Mouse (Mus musculus): ENCODE measurements around the gene 5730596B20Rik. TPM values are rescaled to one million over a fixed set of nuclear protein-coding genes. Genes with fewer than 3 reads are reported as not detected.

5730596B20Rik gene
- total RNA-seq, 2 experiments from 2014 or later, result not detected

- no peak for ATAC-seq (replicated peaks; ENCODE audit: poor library complexity, severe bottlenecking)
Measured at GRCm38 (mm10) chr6:52220003-52220864, 42.9 kb downstream of the 5730596B20Rik start.

DNA sequence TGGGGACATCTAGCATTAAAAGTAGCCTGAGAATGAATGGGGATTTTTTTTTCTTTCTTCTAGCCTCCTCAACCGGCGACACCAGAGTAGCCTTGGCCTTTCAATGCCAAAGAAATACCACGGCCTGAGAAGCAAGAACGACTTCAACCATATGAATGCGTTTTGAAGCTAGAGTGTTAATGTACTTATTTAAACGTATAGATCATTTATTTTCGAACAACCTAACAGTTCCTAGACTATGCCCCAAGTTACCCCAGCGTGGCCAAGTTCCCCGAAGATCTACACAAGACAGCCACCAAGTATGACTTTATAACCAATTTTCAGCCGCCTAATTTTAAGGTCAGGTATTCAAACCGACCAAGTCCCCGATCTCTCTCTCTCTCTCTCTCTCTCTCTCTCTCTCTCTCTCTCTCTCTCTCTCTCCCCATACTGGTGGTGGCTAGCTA lies 43.6 kb downstream of the 5730596B20Rik start:
- ATAC-seq (replicated peaks; ENCODE audit: poor library complexity, severe bottlenecking), result no peak

DNA sequence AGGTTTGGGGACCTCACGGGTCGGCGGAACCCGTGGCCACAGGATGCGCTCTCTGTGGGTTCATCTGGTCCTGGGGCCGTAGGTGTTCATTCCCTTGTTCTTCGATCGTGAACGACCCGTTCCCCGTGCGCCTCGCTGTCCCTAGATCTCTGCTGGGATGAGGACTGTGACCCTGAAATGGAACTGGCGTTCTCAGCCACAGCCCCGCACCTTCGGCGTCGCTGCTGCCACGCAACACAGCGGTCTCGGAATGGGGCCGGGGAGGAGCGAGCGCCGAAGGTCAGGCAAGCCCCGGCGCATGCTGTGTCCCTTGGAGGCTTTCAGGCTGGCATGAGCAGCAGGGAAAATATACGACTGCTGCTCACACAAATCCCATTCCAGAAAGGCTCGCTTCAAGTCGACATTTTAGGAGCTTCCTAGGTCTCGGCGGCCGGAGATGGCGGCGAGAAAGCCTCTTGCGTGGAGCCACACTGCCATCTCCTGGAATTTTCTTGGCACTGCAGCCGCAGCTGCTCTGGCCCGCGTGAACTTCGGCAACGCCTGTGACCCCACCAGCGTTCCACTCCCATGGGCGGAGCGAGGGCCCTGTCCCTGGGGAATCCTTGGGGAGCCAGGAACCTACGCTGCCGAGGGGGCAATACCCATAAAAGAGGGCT lies 44.2 kb downstream of the 5730596B20Rik start, which contains the start of gene Hoxa7:
TSS of gene Hoxa7 (minus strand) at position 518 of the 656 bp plus-strand sequence.
- peak; percentile 60 for ATAC-seq (replicated peaks; ENCODE audit: poor library complexity, severe bottlenecking)

GRCm38 (mm10) chr6:52221993-52222685 lies 44.8 kb downstream of the 5730596B20Rik start:
- ATAC-seq (replicated peaks; ENCODE audit: poor library complexity, severe bottlenecking), result no peak

DNA sequence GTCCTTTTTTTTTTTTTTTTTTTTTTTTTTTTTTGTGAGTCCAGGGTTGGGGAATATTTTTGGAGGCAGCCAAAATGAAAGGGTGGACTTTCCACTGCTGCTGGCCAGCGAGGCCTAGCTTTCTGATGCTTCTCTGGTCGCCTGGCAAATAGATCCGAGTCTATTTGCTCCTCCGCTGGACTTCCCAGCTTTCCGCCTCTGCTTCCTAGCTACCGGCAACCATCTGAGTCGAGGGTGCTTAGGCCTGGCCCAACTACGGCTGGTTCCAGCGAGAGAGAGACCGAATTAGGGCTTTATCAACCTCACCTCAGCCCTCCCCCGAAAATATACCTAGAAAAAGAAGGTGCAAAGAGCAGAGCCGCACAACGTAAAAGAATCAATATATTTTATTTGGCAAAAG lies 45.4 kb downstream of the 5730596B20Rik start:
- no peak for ATAC-seq (replicated peaks; ENCODE audit: poor library complexity, severe bottlenecking)

GRCm38 (mm10) chr6:52223939-52224760 lies 46.9 kb downstream of the 5730596B20Rik start:
- ATAC-seq (replicated peaks; ENCODE audit: poor library complexity, severe bottlenecking), result no peak

DNA sequence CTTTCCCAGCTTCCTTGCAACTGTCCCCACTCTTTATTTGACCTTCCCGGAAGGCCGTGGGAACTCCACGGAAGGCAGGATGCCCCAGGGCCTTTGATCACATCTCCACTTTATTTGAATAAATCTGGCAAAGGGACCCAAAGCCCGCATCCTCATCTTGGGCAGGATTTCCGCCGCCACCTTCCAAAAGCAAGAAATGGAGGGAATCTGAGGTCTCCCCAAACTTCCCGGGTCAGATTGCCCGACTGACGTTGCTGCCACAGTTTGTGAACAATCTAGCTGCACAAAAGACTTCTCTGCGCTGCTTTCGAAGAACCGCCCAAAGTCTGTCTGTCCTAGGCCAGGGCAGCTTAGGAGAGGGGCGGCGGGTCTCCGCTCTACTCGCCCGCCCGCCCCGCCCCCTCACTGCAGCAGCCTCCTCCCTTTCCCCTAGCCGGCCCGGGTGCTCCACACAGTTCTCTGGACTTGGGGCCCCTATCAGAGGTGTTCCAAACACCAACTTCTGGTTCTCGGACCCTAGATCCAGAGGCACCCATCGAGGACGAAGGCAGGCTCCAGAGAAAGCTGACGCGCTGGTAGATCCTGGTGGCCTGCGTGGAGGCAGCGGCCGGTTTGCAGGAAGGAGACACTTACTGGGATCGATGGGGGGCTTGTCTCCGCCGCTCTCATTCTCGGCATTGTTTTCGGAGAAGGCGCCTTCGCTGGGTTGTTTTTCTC lies 47.8 kb downstream of the 5730596B20Rik start:
- ATAC-seq (replicated peaks; ENCODE audit: poor library complexity, severe bottlenecking), result no peak

DNA sequence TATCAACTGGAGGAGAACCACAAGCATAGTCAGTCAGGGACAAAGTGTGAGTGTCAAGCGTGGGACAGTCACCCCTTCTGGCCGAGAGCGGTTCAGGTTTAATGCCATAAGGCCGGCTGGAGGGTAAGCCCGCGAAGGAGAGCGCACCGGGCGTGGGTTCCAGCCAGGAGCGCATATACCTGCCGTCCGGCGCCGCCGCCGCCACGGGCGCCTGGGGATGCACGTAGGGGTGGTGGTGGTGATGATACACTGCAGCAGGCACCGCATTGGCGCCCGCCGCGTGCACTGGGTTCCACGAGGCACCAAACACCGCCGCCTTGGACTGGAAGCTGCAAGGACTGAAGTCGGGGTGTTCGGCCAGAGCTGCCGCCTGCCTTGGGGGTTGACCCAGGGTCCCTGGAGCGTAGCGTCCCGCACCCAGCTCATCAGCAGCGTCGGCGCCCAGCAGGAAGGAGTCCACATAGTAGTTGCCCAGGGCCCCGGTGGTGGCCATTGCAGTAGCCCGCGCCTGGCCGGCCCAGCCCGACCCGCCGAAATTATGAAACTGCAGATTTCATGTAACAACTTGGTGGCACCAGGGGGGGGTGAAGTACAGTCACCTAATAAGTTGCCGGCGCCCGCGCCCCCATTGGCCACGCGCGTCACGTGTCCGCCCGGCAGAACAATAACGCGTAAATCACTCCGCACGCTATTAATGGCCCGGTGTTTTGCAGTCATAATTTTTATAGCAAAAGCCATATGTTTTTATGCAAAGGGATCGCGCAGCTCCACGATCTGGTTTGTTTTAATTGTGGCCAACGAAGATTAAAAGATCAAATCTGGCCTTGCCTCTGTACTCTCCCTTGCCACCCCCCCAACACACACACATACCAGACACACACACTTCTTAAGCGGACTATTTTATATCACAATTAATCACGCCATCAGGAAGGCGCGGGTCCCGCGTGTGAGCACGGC lies 48.6 kb downstream of the 5730596B20Rik start:
- peak; percentile 45 for ATAC-seq (replicated peaks; ENCODE audit: poor library complexity, severe bottlenecking)

GRCm38 (mm10) chr6:52226569-52227257 lies 49.4 kb downstream of the 5730596B20Rik start:
- ATAC-seq (replicated peaks; ENCODE audit: poor library complexity, severe bottlenecking), result peak; percentile 36

- no peak for ATAC-seq (replicated peaks; ENCODE audit: poor library complexity, severe bottlenecking)
Measured at GRCm38 (mm10) chr6:52227470-52228222, 50.3 kb downstream of the 5730596B20Rik start.

DNA sequence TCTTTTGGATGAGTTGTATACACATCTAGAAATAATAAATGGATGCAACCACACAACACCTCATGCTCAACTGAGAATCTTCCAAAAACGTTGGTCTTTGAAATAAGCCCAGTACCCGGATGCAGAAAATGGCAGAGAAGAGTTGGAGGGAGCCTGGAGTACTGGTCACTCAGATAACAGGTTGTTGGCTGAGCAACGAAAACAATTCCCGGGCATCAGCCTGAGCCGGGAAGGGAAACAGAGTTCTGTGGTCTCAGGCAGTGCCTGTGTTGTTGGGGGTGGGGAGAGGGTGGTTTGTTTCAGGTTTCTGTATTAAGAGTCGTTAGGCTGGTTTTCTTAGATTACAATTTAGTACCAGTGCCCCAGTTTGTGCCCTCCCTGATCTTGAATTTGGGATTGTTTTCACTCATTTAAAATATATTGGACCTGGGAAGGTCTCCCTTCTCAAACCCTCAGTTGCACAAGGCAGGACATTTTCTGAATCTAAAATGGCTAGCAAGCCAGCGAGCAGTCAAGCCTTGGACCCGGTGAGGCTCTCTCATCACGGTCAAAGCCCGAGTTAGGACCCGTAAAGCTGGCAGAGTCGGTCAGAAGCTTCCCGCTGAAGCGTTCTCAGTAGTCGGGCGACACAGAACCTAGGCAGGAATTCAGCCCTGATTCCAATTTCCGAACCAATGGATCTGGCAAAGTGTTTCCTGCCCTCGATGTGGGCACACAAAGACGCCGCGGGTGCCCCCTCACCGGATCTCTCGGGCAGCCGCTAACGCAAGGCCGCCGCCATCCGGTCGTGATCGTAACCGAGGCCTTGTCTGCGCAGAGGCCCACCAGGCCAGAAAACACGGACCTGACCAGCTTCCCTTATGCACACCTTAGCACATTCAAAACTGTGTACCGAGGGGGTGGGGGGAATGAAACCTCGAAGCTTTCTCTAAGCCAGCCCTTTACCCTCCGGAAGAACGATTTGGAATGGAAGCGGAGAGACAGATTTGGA lies 51.5 kb downstream of the 5730596B20Rik start:
- ATAC-seq (replicated peaks; ENCODE audit: poor library complexity, severe bottlenecking), result no peak

DNA sequence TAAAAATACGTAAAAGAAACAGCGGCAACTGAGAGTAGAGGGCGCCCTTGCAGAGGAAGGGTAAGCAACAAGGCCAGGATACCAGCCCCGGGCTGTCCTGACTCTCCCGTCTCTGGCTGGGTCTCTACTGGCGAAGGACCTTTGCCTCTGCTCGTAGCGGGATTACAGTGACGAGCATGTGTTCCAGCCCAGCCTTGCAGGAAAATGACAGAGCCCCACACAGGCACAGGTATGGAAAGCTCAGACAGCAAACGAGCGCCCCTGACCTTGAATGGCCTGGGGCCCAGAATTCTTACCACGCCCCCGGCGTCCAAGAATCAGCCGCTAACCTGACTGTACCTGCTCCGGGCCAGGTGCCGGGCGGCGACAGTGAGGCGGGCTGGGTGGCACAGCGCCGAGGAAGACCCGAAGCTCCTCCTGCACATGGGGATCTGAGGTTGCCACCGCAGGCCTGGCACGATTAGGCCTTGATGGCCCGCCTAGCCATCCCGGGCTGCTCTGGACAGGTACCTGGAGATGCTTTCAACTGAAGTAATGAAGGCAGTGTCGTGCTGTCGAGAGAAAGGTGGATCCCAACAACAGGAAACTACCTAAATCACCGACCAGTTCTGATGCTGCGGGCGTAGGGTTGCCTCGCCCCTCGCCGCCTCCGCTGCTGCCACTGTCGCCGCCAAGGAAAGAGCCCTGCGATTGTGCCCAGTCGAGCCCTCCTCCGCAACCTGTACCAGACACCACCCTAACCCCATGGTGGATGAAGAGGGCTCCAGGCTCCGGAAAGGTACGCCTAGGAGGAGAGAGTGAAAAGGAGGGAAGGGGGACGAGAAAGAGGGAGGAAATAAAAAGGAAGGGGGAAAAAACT lies 52.5 kb downstream of the 5730596B20Rik start:
- no peak for ATAC-seq (replicated peaks; ENCODE audit: poor library complexity, severe bottlenecking)
